Mouse (Mus musculus) forebrain, embryonic 16.5 days (tissue): ENCODE results near the gene Lrrc23. TPM values are rescaled to one million over a fixed set of nuclear protein-coding genes. Genes with fewer than 3 reads are reported as not detected.
"Not testable (repeated sequence)": the region's sequence is repeated elsewhere in the genome, so short reads cannot be mapped to it uniquely, and the experiment has no call there.

Experiments used
- ATAC-seq: fragments of 200-750 bp; cut with Nextera tagmentation; 2 replicates; pipeline ENCODE4 v1.8.0; 2017; ENCODE audit warnings: mild to moderate bottlenecking, moderate library complexity
- H3K27ac ChIP-seq: fragments of 300-500 bp; sonication (generic); 2 replicates; pipeline ENCODE4 v1.5.1; 2014; ENCODE audit warnings: low read length, control low read depth
- H3K27me3 ChIP-seq: fragments of 300-500 bp; sonication (generic); replicated peaks from 2 replicates; pipeline ENCODE4 v1.6.1; 2014; ENCODE audit warnings: low read length; ENCODE audit not compliant: control insufficient read depth, insufficient read depth
- H3K36me3 ChIP-seq: fragments of 300-500 bp; sonication (generic); 2 replicates; pipeline ENCODE4 v1.6.1; 2014; ENCODE audit not compliant: control insufficient read depth, insufficient read depth
- H3K4me1 ChIP-seq: fragments of 300-500 bp; sonication (generic); replicated peaks from 2 replicates; pipeline ENCODE4 v1.6.1; 2014; ENCODE audit warnings: low read length; ENCODE audit not compliant: control insufficient read depth, insufficient read depth
- H3K4me2 ChIP-seq: fragments of 300-500 bp; sonication (generic); 2 replicates; pipeline ENCODE4 v1.6.1; 2014; ENCODE audit warnings: mild to moderate bottlenecking, low read length, control low read depth
- H3K4me3 ChIP-seq: fragments of 300-500 bp; sonication (generic); replicated peaks from 2 replicates; pipeline ENCODE4 v1.5.1; 2014; ENCODE audit warnings: mild to moderate bottlenecking, low read length, control low read depth
- H3K9ac ChIP-seq: fragments of 300-500 bp; sonication (generic); replicated peaks from 2 replicates; pipeline ENCODE4 v1.6.1; 2014; ENCODE audit warnings: low read depth, low read length, control low read depth
- H3K9me3 ChIP-seq: fragments of 300-500 bp; sonication (generic); 2 replicates; pipeline ENCODE4 v1.6.1; 2016; ENCODE audit warnings: low read length; ENCODE audit not compliant: control insufficient read depth
- WGBS: fragments of 180-500 bp; shearing (Covaris S2); extraction: QIAGEN DNeasy Blood & Tissue Kit; methylation state at CpG from one replicate; pipeline ENCODE4 v1.1.7; 2014; 5-methylcytosine and 5-hydroxymethylcytosine counted together
- polyA plus RNA-seq: library from polyadenylated mRNA; unstranded; fragments of >200 nt; fragmentation: Nextera tagmentation; extraction: Ambion mirVana; gene quantifications from 2 replicates; pipeline ENCODE4 v1.2.1, GENCODE M21; 2015

Lrrc23 gene
- polyA plus RNA-seq, 1 experiment from 2014 or later = 2.5 TPM

DNA sequence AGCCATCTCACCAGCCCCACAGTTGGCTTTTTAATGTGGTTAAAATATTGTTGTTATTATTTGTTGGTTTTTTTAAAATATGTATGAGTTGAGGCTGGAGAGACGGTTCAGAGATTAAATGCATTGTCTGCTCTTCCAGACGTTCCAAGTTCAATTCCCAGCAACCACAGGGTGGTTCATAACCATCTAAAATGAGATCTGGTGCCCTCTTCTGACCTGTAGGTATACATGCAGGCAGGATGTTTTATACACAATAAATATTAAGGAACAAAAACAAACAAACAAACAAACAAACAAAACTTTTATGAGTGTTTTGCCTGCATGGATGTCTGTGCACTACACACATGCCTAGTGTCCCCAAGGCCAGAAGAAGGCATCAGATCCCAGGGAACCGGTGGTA is 23.5 kb upstream of the Lrrc23 start:
- Histone ChIP-seq H3K9ac (no peak overlapping the region), H3K4me1 (peaks cover 11% of the 10 kb centered on the region), H3K27ac (no peak overlapping the region), H3K27me3 (no peaks in the 10 kb centered on the region), H3K9me3 (no peaks in the 10 kb centered on the region), H3K36me3 (no peaks in the 10 kb centered on the region), H3K4me2 (no peak overlapping the region), H3K4me3 (no peak overlapping the region)
- ATAC-seq = no peak
- WGBS = 72% methylated on average over 3 of the region's 3 CpGs

GRCm38 (mm10) chr6:124802400-124802799 is 22.9 kb upstream of the Lrrc23 start:
- H3K4me1 ChIP-seq = peaks cover 11% of the 10 kb centered on the region
- H3K4me2 ChIP-seq, H3K27me3 ChIP-seq, H3K27ac ChIP-seq, H3K36me3 ChIP-seq, H3K9ac ChIP-seq, H3K9me3 ChIP-seq, H3K4me3 ChIP-seq, ATAC-seq: not testable (repeated sequence)
- WGBS = 16% methylated on average over 6 of the region's 9 CpGs

GRCm38 (mm10) chr6:124796200-124796599 is 16.7 kb upstream of the Lrrc23 start:
- Histone ChIP-seq H3K27ac (no peak overlapping the region), H3K4me2 (no peak overlapping the region), H3K4me3 (no peak overlapping the region), H3K27me3 (no peaks in the 10 kb centered on the region), H3K36me3 (no peaks in the 10 kb centered on the region), H3K9me3 (no peaks in the 10 kb centered on the region), H3K9ac (no peak overlapping the region), H3K4me1 (no peaks in the 10 kb centered on the region)
- ATAC-seq = no peak
- WGBS = 85% methylated on average over 2 of the region's 2 CpGs

GRCm38 (mm10) chr6:124795781-124796180 is 16.3 kb upstream of the Lrrc23 start:
- no peaks in the 10 kb centered on the region for H3K27me3 ChIP-seq
- H3K4me2 ChIP-seq = no peak overlapping the region
- no peak overlapping the region for H3K27ac ChIP-seq
- H3K4me3 ChIP-seq = no peak overlapping the region
- no peaks in the 10 kb centered on the region for H3K4me1 ChIP-seq
- WGBS = 49% methylated on average over 4 of the region's 4 CpGs
- H3K9me3 ChIP-seq = no peaks in the 10 kb centered on the region
- no peaks in the 10 kb centered on the region for H3K36me3 ChIP-seq
- no peak for ATAC-seq
- H3K9ac ChIP-seq = no peak overlapping the region

DNA sequence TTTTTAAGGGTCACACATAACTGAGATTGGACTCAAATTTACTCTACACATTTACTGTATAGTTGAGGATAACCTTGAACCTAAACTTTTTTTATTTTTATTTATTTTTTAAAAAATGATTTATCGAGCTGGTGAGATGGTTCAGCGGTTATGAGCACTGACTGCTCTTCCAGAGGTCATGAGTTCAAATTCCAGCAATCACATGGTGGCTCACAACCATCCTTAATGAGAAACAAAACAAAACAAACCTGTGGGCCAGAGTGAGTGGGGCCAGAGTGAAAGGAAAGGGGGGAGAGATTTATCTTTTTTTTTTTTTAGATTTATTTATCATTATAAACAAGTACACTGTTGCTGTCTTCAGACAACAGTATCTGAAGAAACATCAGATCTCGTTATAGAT is 12.4 kb upstream of the Lrrc23 start:
- H3K27ac ChIP-seq = no peak overlapping the region
- no peaks in the 10 kb centered on the region for H3K27me3 ChIP-seq
- WGBS = 89% methylated on average over 3 of the region's 3 CpGs
- no peak overlapping the region for H3K9ac ChIP-seq
- no peaks in the 10 kb centered on the region for H3K9me3 ChIP-seq
- no peaks in the 10 kb centered on the region for H3K36me3 ChIP-seq
- no peak for ATAC-seq
- H3K4me3 ChIP-seq = no peak overlapping the region
- no peaks in the 10 kb centered on the region for H3K4me1 ChIP-seq
- H3K4me2 ChIP-seq = no peak overlapping the region

- no peaks in the 10 kb centered on the region for H3K36me3 ChIP-seq
Measured at GRCm38 (mm10) chr6:124790121-124790520, 10.6 kb upstream of the Lrrc23 start.

GRCm38 (mm10) chr6:124789519-124789918 is 10.0 kb upstream of the Lrrc23 start:
- H3K4me2 ChIP-seq = no peak overlapping the region
- no peak overlapping the region for H3K27ac ChIP-seq
- H3K4me1 ChIP-seq = no peaks in the 10 kb centered on the region
- no peak for ATAC-seq
- no peaks in the 10 kb centered on the region for H3K27me3 ChIP-seq
- 85% methylated on average over 4 of the region's 4 CpGs for WGBS
- H3K4me3 ChIP-seq = no peak overlapping the region
- H3K9me3 ChIP-seq = no peaks in the 10 kb centered on the region
- H3K36me3 ChIP-seq = no peaks in the 10 kb centered on the region
- H3K9ac ChIP-seq = no peak overlapping the region

More at GRCm38 (mm10) chr6:124790121-124790520, 10.6 kb upstream of the Lrrc23 start:
- no peak for ATAC-seq
- no peaks in the 10 kb centered on the region for H3K27me3 ChIP-seq
- H3K9me3 ChIP-seq = no peaks in the 10 kb centered on the region
- no peaks in the 10 kb centered on the region for H3K4me1 ChIP-seq
- H3K4me2 ChIP-seq = no peak overlapping the region
- 70% methylated on average over 4 of the region's 4 CpGs for WGBS
- no peak overlapping the region for H3K9ac ChIP-seq
- H3K4me3 ChIP-seq = no peak overlapping the region
- no peak overlapping the region for H3K27ac ChIP-seq

GRCm38 (mm10) chr6:124787722-124788121 is 8.2 kb upstream of the Lrrc23 start:
- no peaks in the 10 kb centered on the region for H3K9me3 ChIP-seq
- WGBS = 85% methylated on average over 10 of the region's 10 CpGs

DNA sequence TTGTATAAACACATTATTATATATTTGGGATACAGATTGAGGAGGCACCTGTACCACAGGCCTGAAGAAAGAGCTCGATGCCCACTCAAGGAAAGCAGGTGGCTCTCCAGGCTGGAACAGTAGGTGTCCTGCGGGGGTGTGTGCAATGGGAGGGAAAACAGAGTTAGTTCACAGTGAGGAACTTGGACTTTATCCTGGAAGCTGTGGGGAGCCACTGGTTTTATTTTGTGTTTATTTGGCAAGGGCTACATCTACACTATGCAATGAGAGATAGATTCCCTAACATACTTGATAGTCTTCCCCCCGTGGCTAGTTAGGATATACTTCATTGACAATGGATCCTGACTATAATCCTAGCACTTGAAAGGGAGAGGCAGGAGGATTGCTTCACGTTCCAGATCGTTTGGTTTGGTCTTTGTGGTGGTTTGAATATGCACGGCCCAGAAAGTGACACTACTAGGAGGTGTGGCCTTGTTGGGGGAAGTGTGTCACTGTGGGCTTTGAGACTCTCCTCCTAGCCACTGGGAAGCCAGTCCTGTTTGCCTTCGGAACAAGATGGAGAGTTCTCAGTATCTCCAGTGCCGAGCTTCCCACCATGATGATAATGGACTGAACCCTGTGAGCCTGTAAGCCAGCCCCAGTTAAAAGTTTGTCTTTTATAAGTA is 7.4 kb upstream of the Lrrc23 start:
- no peak overlapping the region for H3K4me3 ChIP-seq
- ATAC-seq = no peak; the same call in 1 of the 2 replicates
- H3K9ac ChIP-seq = no peak overlapping the region
- WGBS = 39% methylated on average over 8 of the region's 8 CpGs
- no peaks in the 10 kb centered on the region for H3K36me3 ChIP-seq
- H3K4me1 ChIP-seq = peaks cover 6% of the 10 kb centered on the region; the same call in 1 of the 2 replicates
- H3K27ac ChIP-seq = no peak overlapping the region
- no peaks in the 10 kb centered on the region for H3K9me3 ChIP-seq
- no peak overlapping the region for H3K4me2 ChIP-seq
- H3K27me3 ChIP-seq = no peaks in the 10 kb centered on the region

More at GRCm38 (mm10) chr6:124787722-124788121, 8.2 kb upstream of the Lrrc23 start:
- H3K4me2 ChIP-seq = no peak overlapping the region
- 0 out of 2 replicates have a peak, but pooled peaks cover under 1% of the 10 kb centered on the region for H3K4me1 ChIP-seq
- ATAC-seq = no peak
- H3K27me3 ChIP-seq = no peaks in the 10 kb centered on the region
- no peaks in the 10 kb centered on the region for H3K36me3 ChIP-seq
- no peak overlapping the region for H3K4me3 ChIP-seq
- H3K9ac ChIP-seq = no peak overlapping the region
- H3K27ac ChIP-seq = no peak overlapping the region

- H3K4me1 ChIP-seq = peaks cover 17% of the 10 kb centered on the region
- no peaks in the 10 kb centered on the region for H3K9me3 ChIP-seq
- 34% methylated on average over 6 of the region's 6 CpGs for WGBS
- no peaks in the 10 kb centered on the region for H3K27me3 ChIP-seq
- peak overlapping the region; percentile 17; the same call in 1 of the 2 replicates for H3K4me2 ChIP-seq
- no peak for ATAC-seq
- no peak overlapping the region for H3K27ac ChIP-seq
- H3K36me3 ChIP-seq = no peaks in the 10 kb centered on the region
- no peak overlapping the region for H3K9ac ChIP-seq
- no peak overlapping the region for H3K4me3 ChIP-seq
Measured at GRCm38 (mm10) chr6:124782436-124782835, 2.9 kb upstream of the Lrrc23 start.
